ENCODE assay signal across 9 mouse cellular contexts in genomic region chr15:100419901-100420745, GRCm38 (mm10). TPM values are rescaled to one million over a fixed set of nuclear protein-coding genes. Genes with fewer than 3 reads are reported as not detected.
DNase-seq lines count a peak whose midpoint lies in the region; ATAC-seq and TF ChIP-seq lines count a peak whose summit lies in the region.
"Had no signal": no experiment of that assay in that cellular context is flagged by ENCODE, and none has a peak within 500 bp of the region (broad histone marks: within the 10 kb centered on the region; RNA-seq: fewer than 3 reads in every experiment).

No protein-coding gene starts in this region.

- no peak for TF ChIP-seq POLR2A in myocyte (IDR thresholded peaks at IDR 0.05; ENCODE audit: insufficient read length, low read depth)

- H3K9me3 ChIP-seq in heart, embryonic 12.5 days (replicated peaks) = no peaks in the 10 kb centered on the region
- no peaks in the 10 kb centered on the region for H3K9me3 ChIP-seq in neural tube, embryonic 13.5 days
- H3K9me3 ChIP-seq: limb, embryonic 15.5 days had no signal

- intact Hi-C loops in heart, postnatal 36 days (cut with DNase I) = no loop called here

- no peak overlapping the region for H3ac ChIP-seq in myocyte (ENCODE audit: control insufficient read depth, insufficient read length)

- peak overlapping the region; percentile 44 for H3K4me2 ChIP-seq in heart, embryonic 12.5 days
- H3K4me2 ChIP-seq in neural tube, embryonic 13.5 days = 0 out of 2 replicates have a peak overlapping the region, but pooled peaks have one; percentile 13
- H3K4me2 ChIP-seq in myocyte (ENCODE audit: low read depth) = peak overlapping the region; percentile 79

- peak overlapping the region; percentile 52; the same call in 1 of the 2 replicates for H3K9ac ChIP-seq in heart, embryonic 12.5 days
- 0 out of 2 replicates have a peak overlapping the region, but pooled peaks have one; percentile 38 for H3K9ac ChIP-seq in neural tube, embryonic 13.5 days
- H3K9ac ChIP-seq: limb, embryonic 15.5 days had no signal

- peaks cover 8% of the 10 kb centered on the region for H3K27me3 ChIP-seq in heart, embryonic 12.5 days (replicated peaks)
- H3K27me3 ChIP-seq in neural tube, embryonic 13.5 days = peaks cover 17% of the 10 kb centered on the region
- no peaks in the 10 kb centered on the region for H3K27me3 ChIP-seq in myocyte (ENCODE audit: control insufficient read depth, insufficient read depth, insufficient read length)

- WGBS in heart, embryonic 12.5 days = 39% methylated on average over 9 of the region's 9 CpGs
- 76% methylated on average over 9 of the region's 9 CpGs for whole genome bisulfite sequencing in neural tube, embryonic 13.5 days

- no peaks in the 10 kb centered on the region for H3K36me3 ChIP-seq in heart, embryonic 12.5 days
- H3K36me3 ChIP-seq in neural tube, embryonic 13.5 days = no peaks in the 10 kb centered on the region
- H3K36me3 ChIP-seq in myocyte (ENCODE audit: control insufficient read depth, insufficient read depth) = no peaks in the 10 kb centered on the region
- H3K36me3 ChIP-seq: limb, embryonic 15.5 days had no signal

- peaks cover 59% of the 10 kb centered on the region for H3K79me2 ChIP-seq in myocyte (ENCODE audit: control insufficient read depth, insufficient read depth)

- no peak overlapping the region for H3K4me3 ChIP-seq in heart, embryonic 12.5 days
- no peak overlapping the region for H3K4me3 ChIP-seq in neural tube, embryonic 13.5 days
- H3K4me3 ChIP-seq in myocyte = peak overlapping the region; percentile 31
- H3K4me3 ChIP-seq: limb, embryonic 15.5 days had no signal

- peak; percentile 44 for ATAC-seq in heart, embryonic 12.5 days (ENCODE audit: insufficient number of reproducible peaks, low FRiP score)
- no peak for ATAC-seq in neural tube, embryonic 13.5 days (ENCODE audit: low read depth)
- ATAC-seq in erythroid progenitor cell, adult 5-6 weeks (replicated peaks; ENCODE audit: low FRiP score, poor library complexity, severe bottlenecking) = peak; percentile 70
- ATAC-seq in activated CD4-positive, CD25-positive, alpha-beta regulatory T cell, adult 4 months = no peak
- ATAC-seq in inflammation-experienced regulatory T-cells, adult 6 months = no peak

- H3K27ac ChIP-seq in heart, embryonic 12.5 days (ENCODE audit: poor library complexity, severe bottlenecking) = peak overlapping the region; percentile 66
- H3K27ac ChIP-seq in neural tube, embryonic 13.5 days (replicated peaks) = no peak overlapping the region
- H3K27ac ChIP-seq: limb, embryonic 15.5 days had no signal

- peaks cover 59% of the 10 kb centered on the region for H3K4me1 ChIP-seq in heart, embryonic 12.5 days (replicated peaks)
- H3K4me1 ChIP-seq in neural tube, embryonic 13.5 days (replicated peaks) = peaks cover 62% of the 10 kb centered on the region

- DNase-seq in heart, postnatal 36 days = no peak
- no peak for DNase-seq in neural tube, embryonic 10.5 days (ENCODE audit: extremely low spot score, low spot score)

TF ChIP-seq in myocyte, 11 proteins besides CTCF, POLR2A, EP300 and RAD21:
- TF ChIP-seq MYOD1 (IDR thresholded peaks at IDR 0.05; ENCODE audit: control insufficient read depth in 1 of 3, insufficient read length in 2 of 3, low read depth in 2 of 3) = no peak
- TF ChIP-seq SRF (IDR thresholded peaks at IDR 0.05; ENCODE audit: control insufficient read depth, insufficient read length, low read depth) = no peak
- no peak for TF ChIP-seq TCF3 (IDR thresholded peaks at IDR 0.05; ENCODE audit: insufficient read length, low read depth)

RNA-seq across cellular contexts. Expression of gene Gm5475, which starts 1.8 kb away (rescaled TPM):
- 0.12 TPM in 1 of 2 replicates, not detected in the other for polyA plus RNA-seq in heart, embryonic 12.5 days (2016; fragmentation: Nextera tagmentation; extraction: Ambion mirVana)
- not detected for total RNA-seq in heart, postnatal 36 days (2021)
- polyA plus RNA-seq in neural tube, embryonic 13.5 days (2015; fragmentation: Nextera tagmentation; extraction: Ambion mirVana) = 0.10 TPM in 1 of 2 replicates, not detected in the other
- total RNA-seq in erythroid progenitor cell, adult 5-6 weeks (2015; ENCODE audit: low replicate concordance) = not detected in 2 replicates
- 0.51 TPM in 1 of 2 replicates, not detected in the other for total RNA-seq in erythroid progenitor cell, adult 5-6 weeks (2017; ENCODE audit: low replicate concordance)
- polyA plus RNA-seq in myocyte (2012; fragmentation: generic; extraction: Trizol) = 0.05 TPM
- under 1 TPM in 1 of 2 experiments, not detected in 1; 0.33 TPM for polyA plus RNA-seq in activated CD4-positive, CD25-positive, alpha-beta regulatory T cell, adult 4 months (2017; shearing (Covaris generic))
- under 1 TPM in 2 of 3 experiments, not detected in 1; 0.26 to 0.49 TPM for polyA plus RNA-seq in inflammation-experienced regulatory T-cells, adult 6 months (2017; shearing (Covaris generic))

RNA-seq across cellular contexts. Expression of gene Slc11a2, which starts 4.7 kb away (rescaled TPM):
- 15.5 and 20.8 TPM in 2 replicates for polyA plus RNA-seq in heart, embryonic 12.5 days (2016; fragmentation: Nextera tagmentation; extraction: Ambion mirVana)
- total RNA-seq in heart, postnatal 36 days (2021) = 10 to 100 TPM; 45.2 TPM
- polyA plus RNA-seq in neural tube, embryonic 13.5 days (2015; fragmentation: Nextera tagmentation; extraction: Ambion mirVana) = 22.3 and 23.4 TPM in 2 replicates
- 119 and 142 TPM in 2 replicates for total RNA-seq in erythroid progenitor cell, adult 5-6 weeks (2015; ENCODE audit: low replicate concordance)
- 109 and 145 TPM in 2 replicates for total RNA-seq in erythroid progenitor cell, adult 5-6 weeks (2017; ENCODE audit: low replicate concordance)
- polyA plus RNA-seq in myocyte (2012; fragmentation: generic; extraction: Trizol) = 48.2 TPM
- polyA plus RNA-seq in activated CD4-positive, CD25-positive, alpha-beta regulatory T cell, adult 4 months (2017; shearing (Covaris generic)) = 10 to 100 TPM; 22.8 TPM
- 10 to 100 TPM; 20.5 to 30.5 (median 26.7) TPM for polyA plus RNA-seq in inflammation-experienced regulatory T-cells, adult 6 months (2017; shearing (Covaris generic))

RNA-seq across cellular contexts. Expression of gene Letmd1, which starts 48.7 kb away (rescaled TPM):
- 17.7 and 19.4 TPM in 2 replicates for polyA plus RNA-seq in heart, embryonic 12.5 days (2016; fragmentation: Nextera tagmentation; extraction: Ambion mirVana)
- 10 to 100 TPM; 12.2 to 14.8 TPM for total RNA-seq in heart, postnatal 36 days (2021)
- 54.0 and 57.9 TPM in 2 replicates for polyA plus RNA-seq in neural tube, embryonic 13.5 days (2015; fragmentation: Nextera tagmentation; extraction: Ambion mirVana)
- total RNA-seq in erythroid progenitor cell, adult 5-6 weeks (2015; ENCODE audit: low replicate concordance) = 4.3 and 8.8 TPM in 2 replicates
- total RNA-seq in erythroid progenitor cell, adult 5-6 weeks (2017; ENCODE audit: low replicate concordance) = 4.4 and 4.5 TPM in 2 replicates
- 24.8 TPM for polyA plus RNA-seq in myocyte (2012; fragmentation: generic; extraction: Trizol)
- 10 to 100 TPM; 31.4 to 33.0 TPM for polyA plus RNA-seq in activated CD4-positive, CD25-positive, alpha-beta regulatory T cell, adult 4 months (2017; shearing (Covaris generic))
- polyA plus RNA-seq in inflammation-experienced regulatory T-cells, adult 6 months (2017; shearing (Covaris generic)) = 10 to 100 TPM; 24.6 to 58.8 (median 54.5) TPM

RNA-seq across cellular contexts. Expression of gene Higd1c, which starts 55.8 kb away (rescaled TPM):
- not detected in 2 replicates for polyA plus RNA-seq in heart, embryonic 12.5 days (2016; fragmentation: Nextera tagmentation; extraction: Ambion mirVana)
- not detected for total RNA-seq in heart, postnatal 36 days (2021)
- 3.1 and 3.2 TPM in 2 replicates for polyA plus RNA-seq in neural tube, embryonic 13.5 days (2015; fragmentation: Nextera tagmentation; extraction: Ambion mirVana)
- total RNA-seq in erythroid progenitor cell, adult 5-6 weeks (2015; ENCODE audit: low replicate concordance) = not detected in 2 replicates
- not detected in 2 replicates for total RNA-seq in erythroid progenitor cell, adult 5-6 weeks (2017; ENCODE audit: low replicate concordance)
- not detected for polyA plus RNA-seq in myocyte (2012; fragmentation: generic; extraction: Trizol)
- not detected for polyA plus RNA-seq in activated CD4-positive, CD25-positive, alpha-beta regulatory T cell, adult 4 months (2017; shearing (Covaris generic))
- not detected for polyA plus RNA-seq in inflammation-experienced regulatory T-cells, adult 6 months (2017; shearing (Covaris generic))
- polyA plus RNA-seq: limb, embryonic 15.5 days had no signal

Comparison
In these comparisons a context has a peak if more than half of its experiments do, and no peak if none do; other contexts are left out.
1. ATAC-seq: peak in heart, embryonic 12.5 days (single experiment) and erythroid progenitor cell, adult 5-6 weeks (single experiment); none in neural tube, embryonic 13.5 days (single experiment), activated CD4-positive, CD25-positive, alpha-beta regulatory T cell, adult 4 months (single experiment) and inflammation-experienced regulatory T-cells, adult 6 months (single experiment).
2. H3K4me2 ChIP-seq: peak in every context shown above with its lines; median percentile 79 in myocyte; 44 in heart, embryonic 12.5 days; 13 in neural tube, embryonic 13.5 days.